Mouse (Mus musculus) bone marrow, adult 2 months (tissue): ENCODE data around the gene Mta3. TPM values are rescaled to one million over a fixed set of nuclear protein-coding genes. Genes with fewer than 3 reads are reported as not detected.

Experiments
- H3K27ac ChIP-seq: fragments of 200-500 bp; 2 replicates; pipeline ENCODE4 v1.5.1; 2012; ENCODE audit warnings: low read depth, mild to moderate bottlenecking, control low read depth, inconsistent platforms, low read length; ENCODE audit not compliant: control insufficient read depth, poor library complexity, insufficient read depth
- H3K4me1 ChIP-seq: fragments of 200-500 bp; 2 replicates; pipeline ENCODE4 v1.6.1; 2011; ENCODE audit warnings: low read length; ENCODE audit not compliant: control insufficient read depth, insufficient read depth
- H3K4me3 ChIP-seq: fragments of 200-500 bp; replicated peaks from 2 replicates; pipeline ENCODE3; 2011; ENCODE audit warnings: mild to moderate bottlenecking, low read depth, low read length, control low read depth; ENCODE audit not compliant: control insufficient read depth
- CTCF ChIP-seq: fragments of 200-500 bp; IDR thresholded peaks from 2 replicates; pipeline ENCODE4 v1.5.1; 2011; ENCODE audit warnings: low read length, control low read depth; ENCODE audit not compliant: control insufficient read depth, insufficient read depth
- POLR2A ChIP-seq: fragments of 200-500 bp; IDR thresholded peaks from 2 replicates; pipeline ENCODE4 v1.6.1; 2011; ENCODE audit warnings: low read depth, mild to moderate bottlenecking, control low read depth, low read length, borderline replicate concordance; ENCODE audit not compliant: control insufficient read depth
- WGBS: fragments of 180-500 bp; shearing (Covaris S2); methylation state at CpG from one replicate; pipeline ENCODE4 v1.1.7; 2018; 5-methylcytosine and 5-hydroxymethylcytosine counted together
- polyA plus RNA-seq: library from polyadenylated mRNA; stranded (reverse); fragments of >200 nt; gene quantifications from 2 replicates; pipeline ENCODE4 v1.2.4, GENCODE M21; 2011; ENCODE audit warnings: low replicate concordance; ENCODE audit not compliant: missing spikeins, insufficient read depth, insufficient read length

Mta3 gene
- polyA plus RNA-seq, 1 experiment: 15.8 TPM

DNA sequence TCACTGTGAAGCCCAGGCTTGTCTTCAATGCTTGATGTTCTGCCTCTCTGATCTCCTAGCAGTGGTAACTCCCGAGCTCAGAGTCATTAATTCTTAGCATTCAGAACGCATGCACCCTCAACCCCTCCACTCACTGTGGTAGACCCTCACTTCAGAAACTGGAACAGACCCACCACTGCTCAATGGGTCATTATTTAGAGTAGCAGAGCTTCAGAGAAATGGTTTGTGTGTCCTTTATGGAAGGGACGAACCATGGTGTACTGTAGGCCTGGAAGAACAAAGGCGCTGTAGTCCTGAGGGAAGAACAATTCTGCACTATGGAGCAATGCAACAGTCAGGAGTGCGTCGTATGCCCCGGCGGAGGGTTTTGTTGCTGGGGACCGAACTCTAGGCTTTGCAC, 6.4 kb downstream of the Mta3 start:
- H3K27ac ChIP-seq: no peak overlapping the region
- H3K4me3 ChIP-seq: no peak overlapping the region
- TF ChIP-seq CTCF (no peak), POLR2A (no peak)
- peaks cover 3% of the 10 kb centered on the region; the same call in 1 of the 2 replicates for H3K4me1 ChIP-seq
- 94% methylated on average over 9 of the region's 9 CpGs for WGBS

DNA sequence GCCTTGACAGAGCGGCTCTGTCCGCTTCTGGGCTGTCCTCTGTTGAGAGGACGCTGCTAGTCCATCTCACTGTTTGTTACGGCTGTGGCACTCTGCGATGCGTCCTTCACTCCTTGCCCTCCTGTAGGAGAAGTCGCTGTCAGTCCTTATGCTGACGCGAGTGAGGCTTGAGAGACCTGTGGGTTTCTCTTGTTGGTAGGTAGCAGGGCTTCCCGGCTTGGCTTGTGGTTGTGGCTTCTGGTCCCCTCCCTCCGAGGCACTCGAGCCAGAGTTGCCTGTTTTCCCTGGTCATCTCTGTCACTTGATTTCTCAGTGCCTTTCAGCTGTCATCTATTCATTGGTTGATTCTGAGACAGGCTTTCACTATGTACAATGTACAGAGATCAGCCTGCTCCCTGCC, 14.5 kb downstream of the Mta3 start:
- H3K4me1 ChIP-seq: no peaks in the 10 kb centered on the region
- no peak overlapping the region for H3K4me3 ChIP-seq
- TF ChIP-seq POLR2A (no peak), CTCF (no peak)
- H3K27ac ChIP-seq: no peak overlapping the region; the same call in 1 of the 2 replicates
- 44% methylated on average over 12 of the region's 12 CpGs for WGBS

DNA sequence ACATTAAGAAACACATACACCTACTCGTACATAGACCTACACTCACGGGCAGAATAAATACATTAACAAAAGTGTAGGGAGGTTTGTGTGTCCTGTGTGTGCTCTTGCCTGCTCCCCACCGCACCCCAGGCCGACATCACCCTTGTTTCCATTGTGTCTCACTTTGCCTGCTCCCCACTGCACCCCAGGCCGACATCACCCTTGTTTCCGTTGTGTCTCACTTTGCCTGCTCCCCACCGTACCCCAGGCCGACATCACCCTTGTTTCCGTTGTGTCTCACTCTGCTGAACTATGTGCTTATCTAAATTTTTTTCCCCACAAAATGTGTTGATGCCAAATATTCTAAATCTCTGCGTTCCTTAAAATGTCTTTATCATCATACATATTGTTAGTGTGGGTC, 15.2 kb downstream of the Mta3 start:
- H3K4me3 ChIP-seq: no peak overlapping the region
- WGBS: 83% methylated on average over 10 of the region's 10 CpGs
- TF ChIP-seq POLR2A: no peak
- H3K27ac ChIP-seq: no peak overlapping the region
- no peaks in the 10 kb centered on the region for H3K4me1 ChIP-seq

DNA sequence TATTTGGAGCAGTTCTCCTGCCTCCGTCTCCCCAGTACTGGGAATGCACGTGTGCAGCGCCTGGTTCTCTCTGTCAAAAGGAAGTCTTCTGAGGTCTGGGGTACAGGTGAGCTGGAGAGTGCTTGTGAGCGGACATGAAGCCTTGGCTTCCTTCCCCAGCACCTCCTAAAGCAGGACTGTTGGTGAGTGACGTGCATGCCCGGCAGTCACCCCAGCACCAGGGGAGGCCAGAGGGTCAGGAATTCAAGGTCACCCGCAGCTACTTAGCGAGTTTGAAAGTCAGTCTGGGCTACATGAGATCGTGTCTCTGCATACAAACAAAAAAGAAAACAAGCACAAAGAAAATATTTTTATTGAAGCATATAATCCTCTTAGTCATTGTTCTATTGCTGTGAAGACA, 17.1 kb downstream of the Mta3 start:
- H3K4me1 ChIP-seq: no peaks in the 10 kb centered on the region
- WGBS: 91% methylated on average over 9 of the region's 9 CpGs
- no peak overlapping the region for H3K4me3 ChIP-seq
- no peak overlapping the region for H3K27ac ChIP-seq
- TF ChIP-seq POLR2A (no peak), CTCF (no peak)

DNA sequence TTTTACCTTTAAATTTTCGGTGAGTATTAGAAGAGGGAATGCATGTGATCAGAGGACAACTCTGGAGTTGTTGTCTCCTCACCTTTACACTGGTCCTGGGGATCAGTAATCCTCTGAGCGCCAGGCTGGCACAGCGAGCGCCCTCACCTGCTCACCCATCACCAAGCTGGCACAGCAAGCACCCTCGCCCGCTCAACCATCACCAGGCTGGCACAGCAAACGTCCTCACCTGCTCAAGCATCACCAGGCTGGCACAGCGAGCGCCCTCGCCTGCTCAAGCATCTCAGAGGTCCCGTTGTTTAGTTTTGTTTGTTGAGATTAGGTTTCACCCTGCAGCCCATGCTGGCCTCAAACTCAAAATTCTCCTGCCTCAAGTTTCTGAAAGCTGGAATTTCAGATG, 20.5 kb downstream of the Mta3 start:
- no peak overlapping the region for H3K4me3 ChIP-seq
- 87% methylated on average over 11 of the region's 11 CpGs for WGBS
- TF ChIP-seq CTCF (no peak), POLR2A (no peak)
- no peak overlapping the region for H3K27ac ChIP-seq
- H3K4me1 ChIP-seq: peaks cover 1% of the 10 kb centered on the region

DNA sequence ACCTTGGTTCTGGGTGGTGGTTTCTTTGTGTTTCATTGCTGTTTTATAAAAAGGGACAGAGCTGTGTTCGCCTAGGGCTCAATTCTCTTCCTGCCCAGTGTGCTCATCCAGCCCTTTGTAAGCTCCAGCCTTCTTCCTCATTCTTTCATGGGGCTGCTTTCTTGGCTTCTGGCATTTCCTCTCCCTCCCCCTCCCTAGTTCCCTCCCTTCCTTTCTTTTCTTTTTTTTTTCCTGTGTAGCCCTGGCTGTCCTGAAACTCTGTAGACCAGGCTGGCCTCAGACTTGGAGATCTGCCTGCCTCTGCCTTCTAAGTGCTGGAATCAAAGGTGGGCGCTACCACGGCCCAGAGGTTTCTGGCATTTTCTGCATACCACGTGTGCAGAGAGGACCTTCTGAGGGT, 21.7 kb downstream of the Mta3 start:
- WGBS: 66% methylated on average over 4 of the region's 4 CpGs
- TF ChIP-seq CTCF: no peak
- no peak for TF ChIP-seq POLR2A
- Histone ChIP-seq H3K27ac (no peak overlapping the region), H3K4me3 (no peak overlapping the region), H3K4me1 (peaks cover 2% of the 10 kb centered on the region)

DNA sequence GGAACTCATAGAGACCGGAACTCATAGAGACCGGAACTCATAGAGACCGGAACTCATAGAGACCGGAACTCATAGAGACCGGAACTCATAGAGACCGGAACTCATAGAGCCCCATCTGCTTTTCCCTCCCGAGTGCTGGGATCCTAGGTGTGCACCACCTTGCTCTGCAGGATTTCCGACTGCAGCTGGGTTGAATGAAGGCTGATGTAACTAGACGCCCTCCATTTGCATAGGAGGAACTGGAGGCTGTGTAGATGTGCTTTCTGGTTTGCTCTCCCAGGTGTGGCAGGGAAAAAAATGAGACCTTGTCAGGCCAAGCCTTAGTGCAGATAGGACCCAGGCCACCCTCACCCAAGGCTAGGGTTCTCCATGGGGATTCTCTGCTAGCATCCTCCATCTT, 23.1 kb downstream of the Mta3 start:
- Histone ChIP-seq H3K4me3 (no peak overlapping the region), H3K4me1 (peaks cover 2% of the 10 kb centered on the region), H3K27ac (no peak overlapping the region)
- no peak for TF ChIP-seq POLR2A
- no peak for TF ChIP-seq CTCF
- 88% methylated on average over 9 of the region's 9 CpGs for WGBS

DNA sequence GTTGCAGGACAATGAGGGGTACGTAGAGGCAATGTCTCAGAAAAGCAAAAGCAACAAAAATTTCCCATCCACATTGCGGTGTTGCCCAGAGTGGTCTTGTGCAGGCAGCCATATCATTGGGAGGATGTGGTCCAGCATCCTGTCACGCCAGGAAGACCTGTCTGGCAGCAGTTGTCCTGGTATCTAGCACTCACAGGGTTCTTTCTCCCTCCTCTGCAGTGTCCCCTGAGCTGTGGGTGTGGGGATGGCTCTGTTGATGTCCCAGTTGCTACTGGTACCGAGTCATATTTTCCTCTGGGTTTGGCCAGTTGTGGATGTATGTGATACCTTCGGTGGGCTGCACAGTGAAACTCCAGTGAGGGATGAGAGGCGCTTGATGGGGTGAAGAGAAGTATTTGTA, 24.2 kb downstream of the Mta3 start:
- 46% methylated on average over 6 of the region's 6 CpGs for WGBS
- no peak overlapping the region for H3K4me3 ChIP-seq
- no peak overlapping the region for H3K27ac ChIP-seq
- TF ChIP-seq CTCF: no peak
- no peak for TF ChIP-seq POLR2A
- H3K4me1 ChIP-seq: peaks cover 2% of the 10 kb centered on the region

DNA sequence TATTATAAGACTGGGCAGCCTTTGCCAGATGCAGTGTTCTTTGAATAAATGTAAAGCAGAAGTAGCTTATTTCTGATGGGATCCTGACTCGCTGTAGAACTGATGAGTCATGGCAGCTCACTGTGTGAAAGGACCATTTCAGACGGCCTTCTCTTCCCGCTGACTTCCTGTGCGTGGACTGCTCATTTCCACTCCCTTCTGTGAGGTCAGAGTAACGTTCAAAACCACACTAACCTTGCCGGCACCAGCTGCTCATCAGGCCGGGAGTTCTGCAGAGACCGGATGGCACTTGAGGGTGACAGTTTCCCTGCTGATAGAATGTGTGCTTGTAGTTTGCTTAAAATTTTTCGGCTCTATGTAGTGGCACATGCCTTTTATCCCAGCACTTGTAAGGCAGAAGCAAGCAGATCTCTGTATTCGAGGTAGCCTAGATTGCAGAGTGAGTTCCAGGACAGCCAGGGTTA, 26.2 kb downstream of the Mta3 start:
- peaks cover 2% of the 10 kb centered on the region for H3K4me1 ChIP-seq
- peak overlapping the region; percentile 32; the same call in 1 of the 2 replicates for H3K27ac ChIP-seq
- 1% methylated on average over 10 of the region's 10 CpGs for WGBS
- TF ChIP-seq POLR2A (no peak), CTCF (no peak)
- peak overlapping the region; percentile 14 for H3K4me3 ChIP-seq
